In the genomic region with DNA sequence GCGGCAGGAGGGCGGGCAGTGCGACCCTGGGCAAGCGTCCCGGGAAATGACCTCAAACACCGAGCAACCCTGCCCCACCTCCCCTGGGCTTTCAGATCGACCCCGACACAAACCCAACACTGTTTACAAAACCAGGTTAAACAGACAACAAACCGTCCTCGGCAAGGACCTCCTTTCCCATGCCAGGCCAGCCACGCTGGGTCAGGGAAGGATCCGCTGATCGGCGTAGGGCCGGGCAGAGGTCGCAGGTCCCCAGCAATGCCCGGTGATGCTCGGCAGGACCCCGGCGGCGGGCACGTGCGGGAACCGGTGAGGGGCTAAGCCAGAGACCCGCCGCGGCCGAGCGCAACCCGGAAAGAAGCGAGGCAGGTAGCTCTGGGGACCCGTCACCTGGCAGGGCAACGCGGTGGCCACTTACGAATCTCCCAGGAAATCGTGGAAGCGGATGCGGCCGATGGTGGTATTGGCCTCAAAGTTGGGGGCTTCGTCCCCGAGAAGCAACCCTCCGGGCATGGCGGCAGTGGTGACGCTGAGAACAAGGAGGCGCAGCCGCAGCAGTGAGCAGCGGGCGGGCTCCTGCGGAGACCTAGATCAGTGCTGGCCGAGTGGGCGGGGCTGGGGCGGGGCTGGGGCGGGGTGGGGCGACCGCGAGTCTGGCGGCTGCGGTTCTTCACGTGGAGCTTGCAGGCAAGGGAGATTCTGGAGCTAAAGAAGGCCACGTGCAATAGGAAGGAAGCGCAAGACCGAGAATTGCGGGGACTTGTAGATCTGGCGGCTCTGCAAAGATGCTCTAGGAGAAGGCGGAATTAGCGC, we compare ENCODE assay signal across 8 mouse cellular contexts. TPM values are rescaled to one million over a fixed set of nuclear protein-coding genes. Genes with fewer than 3 reads are reported as not detected.
DNase-seq lines count a peak whose midpoint lies in the region; ATAC-seq and TF ChIP-seq lines count a peak whose summit lies in the region.

A gene (minus strand): TSS at position 616 of the 813 bp plus-strand sequence.

- peak; percentile 96 for ATAC-seq in forebrain, embryonic 12.5 days (ENCODE audit: low FRiP score)
- ATAC-seq in heart, embryonic 16.5 days (replicated peaks; ENCODE audit: extremely low read depth, insufficient read depth, low FRiP score): peak; percentile 96
- ATAC-seq in liver, embryonic 16.5 days (ENCODE audit: low read depth): peak; percentile 84
- peak; percentile 96 for ATAC-seq in neural tube, embryonic 12.5 days (ENCODE audit: low FRiP score, low read depth)
- peak; percentile 95 for ATAC-seq in stomach, postnatal 0 days (ENCODE audit: low FRiP score, low TSS enrichment)

- H3K36me3 ChIP-seq in E14TG2a.4 (ENCODE audit: insufficient read depth, low read length): peaks cover 36% of the 10 kb centered on the region
- H3K36me3 ChIP-seq in forebrain, embryonic 12.5 days (replicated peaks): peaks cover 13% of the 10 kb centered on the region
- peaks cover 4% of the 10 kb centered on the region for H3K36me3 ChIP-seq in heart, embryonic 16.5 days (ENCODE audit: control insufficient read depth, insufficient read depth)
- H3K36me3 ChIP-seq in liver, embryonic 16.5 days (ENCODE audit: control insufficient read depth, insufficient read depth): no peaks in the 10 kb centered on the region; the same call in 1 of the 2 replicates
- peaks cover 9% of the 10 kb centered on the region; the same call in 1 of the 2 replicates for H3K36me3 ChIP-seq in neural tube, embryonic 12.5 days
- H3K36me3 ChIP-seq in stomach, postnatal 0 days (ENCODE audit: control insufficient read depth, insufficient read depth, low read length): no peaks in the 10 kb centered on the region

- H3K9ac ChIP-seq in forebrain, embryonic 12.5 days: peak within 1 kb of the TSS; percentile 84
- peak within 1 kb of the TSS; percentile 98 for H3K9ac ChIP-seq in heart, embryonic 16.5 days (ENCODE audit: low read length)
- peak within 1 kb of the TSS; percentile 94 for H3K9ac ChIP-seq in liver, embryonic 16.5 days (ENCODE audit: low read depth, low read length)
- peak within 1 kb of the TSS; percentile 90 for H3K9ac ChIP-seq in neural tube, embryonic 12.5 days
- H3K9ac ChIP-seq in stomach, postnatal 0 days (ENCODE audit: low read length): peak within 1 kb of the TSS; percentile 93

- H3K4me3 ChIP-seq in E14TG2a.4 (replicated peaks; ENCODE audit: low read length): peak within 1 kb of the TSS; percentile 95
- H3K4me3 ChIP-seq in forebrain, embryonic 12.5 days (replicated peaks): peak within 1 kb of the TSS; percentile 75
- peak within 1 kb of the TSS; percentile 88 for H3K4me3 ChIP-seq in heart, embryonic 16.5 days (ENCODE audit: low read length)
- peak within 1 kb of the TSS; percentile 90 for H3K4me3 ChIP-seq in liver, embryonic 16.5 days (ENCODE audit: low read depth, low read length)
- peak within 1 kb of the TSS; percentile 82 for H3K4me3 ChIP-seq in neural tube, embryonic 12.5 days
- peak within 1 kb of the TSS; percentile 92 for H3K4me3 ChIP-seq in stomach, postnatal 0 days (ENCODE audit: low read depth, low read length)

- H3K4me2 ChIP-seq in forebrain, embryonic 12.5 days: peak within 1 kb of the TSS; percentile 77
- peak within 1 kb of the TSS; percentile 81 for H3K4me2 ChIP-seq in heart, embryonic 16.5 days (ENCODE audit: low read depth, low read length)
- H3K4me2 ChIP-seq in liver, embryonic 16.5 days (ENCODE audit: low read depth, low read length): peak within 1 kb of the TSS; percentile 71
- peak within 1 kb of the TSS; percentile 76 for H3K4me2 ChIP-seq in neural tube, embryonic 12.5 days (replicated peaks)
- peak within 1 kb of the TSS; percentile 98 for H3K4me2 ChIP-seq in stomach, postnatal 0 days (replicated peaks; ENCODE audit: low read depth)

- no peak for TF ChIP-seq CTCF in E14TG2a.4 (conservative IDR thresholded peaks at IDR 0.05; ENCODE audit: low read length)
- peak; percentile 31; the same call in 1 of the 2 replicates for TF ChIP-seq CTCF in stomach, postnatal 0 days (IDR thresholded peaks at IDR 0.05; ENCODE audit: low read depth)

- TF ChIP-seq EP300 in stomach, postnatal 0 days (optimal IDR thresholded peaks at IDR 0.05): no peak

- H3K27me3 ChIP-seq in E14TG2a.4 (ENCODE audit: insufficient read depth, low read length): peaks cover 15% of the 10 kb centered on the region
- H3K27me3 ChIP-seq in forebrain, embryonic 12.5 days: peaks cover 9% of the 10 kb centered on the region
- no peaks in the 10 kb centered on the region for H3K27me3 ChIP-seq in heart, embryonic 16.5 days (ENCODE audit: control insufficient read depth, insufficient read depth, low read length)
- H3K27me3 ChIP-seq in liver, embryonic 16.5 days (ENCODE audit: control insufficient read depth, insufficient read depth, low read depth, low read length): no peaks in the 10 kb centered on the region
- no peaks in the 10 kb centered on the region for H3K27me3 ChIP-seq in neural tube, embryonic 12.5 days (replicated peaks)
- H3K27me3 ChIP-seq in stomach, postnatal 0 days (ENCODE audit: control insufficient read depth, insufficient read depth, low read length): no peaks in the 10 kb centered on the region

- H3K9me3 ChIP-seq in E14TG2a.4 (ENCODE audit: low read length): no peaks in the 10 kb centered on the region
- no peaks in the 10 kb centered on the region for H3K9me3 ChIP-seq in forebrain, embryonic 12.5 days
- no peaks in the 10 kb centered on the region for H3K9me3 ChIP-seq in heart, embryonic 16.5 days (replicated peaks; ENCODE audit: control insufficient read depth, low read length)
- H3K9me3 ChIP-seq in liver, embryonic 16.5 days (replicated peaks; ENCODE audit: control insufficient read depth, low read length): no peaks in the 10 kb centered on the region
- H3K9me3 ChIP-seq in neural tube, embryonic 12.5 days: no peaks in the 10 kb centered on the region
- H3K9me3 ChIP-seq in stomach, postnatal 0 days (ENCODE audit: control insufficient read depth, low read length): no peaks in the 10 kb centered on the region

- DNase-seq in c-Kit-positive CD71-positive TER-119-positive erythroid progenitor cells, embryonic 14.5 days (ENCODE audit: low spot score): peak; percentile 77
- DNase-seq in kidney, postnatal 36 days: peak; percentile 82 to 89
- DNase-seq in stomach, postnatal 0 days (ENCODE audit: low spot score): peak; percentile 94

- peaks cover 90% of the 10 kb centered on the region for H3K4me1 ChIP-seq in E14TG2a.4 (replicated peaks; ENCODE audit: low read depth, low read length)
- peaks cover 30% of the 10 kb centered on the region for H3K4me1 ChIP-seq in forebrain, embryonic 12.5 days
- H3K4me1 ChIP-seq in heart, embryonic 16.5 days (ENCODE audit: control insufficient read depth, insufficient read depth, low read length): peaks cover 20% of the 10 kb centered on the region
- H3K4me1 ChIP-seq in liver, embryonic 16.5 days (ENCODE audit: control insufficient read depth, low read depth, low read length): peaks cover 69% of the 10 kb centered on the region
- H3K4me1 ChIP-seq in neural tube, embryonic 12.5 days: peaks cover 24% of the 10 kb centered on the region
- peaks cover 3% of the 10 kb centered on the region for H3K4me1 ChIP-seq in stomach, postnatal 0 days (replicated peaks; ENCODE audit: control insufficient read depth, insufficient read depth)

- under 1% methylated on average over 65 of the region's 66 CpGs for WGBS in forebrain, embryonic 12.5 days
- WGBS in heart, embryonic 16.5 days: under 1% methylated on average over 66 of the region's 66 CpGs
- WGBS in liver, embryonic 16.5 days (ENCODE audit: insufficient replicate concordance): under 1% methylated on average over 66 of the region's 66 CpGs
- under 1% methylated on average over 66 of the region's 66 CpGs for WGBS in neural tube, embryonic 12.5 days
- WGBS in stomach, postnatal 0 days: under 1% methylated on average over 66 of the region's 66 CpGs

- H3K27ac ChIP-seq in forebrain, embryonic 12.5 days: peak within 1 kb of the TSS; percentile 67; the same call in 1 of the 2 replicates
- peak within 1 kb of the TSS; percentile 85 for H3K27ac ChIP-seq in heart, embryonic 16.5 days (ENCODE audit: low read length)
- peak within 1 kb of the TSS; percentile 90 for H3K27ac ChIP-seq in liver, embryonic 16.5 days (ENCODE audit: low read length)
- H3K27ac ChIP-seq in neural tube, embryonic 12.5 days: no peak within 1 kb of the TSS
- H3K27ac ChIP-seq in stomach, postnatal 0 days (replicated peaks): peak within 1 kb of the TSS; percentile 89

RNA-seq across cellular contexts. Expression of the gene that starts here (rescaled TPM):
- polyA plus RNA-seq in forebrain, embryonic 12.5 days (2016; fragmentation: Nextera tagmentation; extraction: Ambion mirVana): 357 and 360 TPM in 2 replicates
- polyA plus RNA-seq in heart, embryonic 16.5 days (2015; fragmentation: Nextera tagmentation; extraction: Ambion mirVana): 319 and 331 TPM in 2 replicates
- polyA plus RNA-seq in liver, embryonic 16.5 days (2015; fragmentation: Nextera tagmentation; extraction: Ambion mirVana): 383 and 398 TPM in 2 replicates
- 301 and 314 TPM in 2 replicates for polyA plus RNA-seq in neural tube, embryonic 12.5 days (2016; fragmentation: Nextera tagmentation; extraction: Ambion mirVana)
- polyA plus RNA-seq in stomach, postnatal 0 days (2015; fragmentation: Nextera tagmentation; extraction: Ambion mirVana): 278 and 293 TPM in 2 replicates
